Mouse (Mus musculus) liver, embryonic 14.5 days (tissue): ENCODE data around the gene Chd4.

Experiments used
- CTCF ChIP-seq: IDR thresholded peaks from 2 replicates; pipeline ENCODE4 v1.5.1; 2016; ENCODE audit warnings: antibody characterized with exemption, low read depth, control low read depth
- EP300 ChIP-seq: IDR thresholded peaks from 2 replicates; pipeline ENCODE4 v1.6.1; 2016; ENCODE audit warnings: antibody characterized with exemption, low read depth

DNA sequence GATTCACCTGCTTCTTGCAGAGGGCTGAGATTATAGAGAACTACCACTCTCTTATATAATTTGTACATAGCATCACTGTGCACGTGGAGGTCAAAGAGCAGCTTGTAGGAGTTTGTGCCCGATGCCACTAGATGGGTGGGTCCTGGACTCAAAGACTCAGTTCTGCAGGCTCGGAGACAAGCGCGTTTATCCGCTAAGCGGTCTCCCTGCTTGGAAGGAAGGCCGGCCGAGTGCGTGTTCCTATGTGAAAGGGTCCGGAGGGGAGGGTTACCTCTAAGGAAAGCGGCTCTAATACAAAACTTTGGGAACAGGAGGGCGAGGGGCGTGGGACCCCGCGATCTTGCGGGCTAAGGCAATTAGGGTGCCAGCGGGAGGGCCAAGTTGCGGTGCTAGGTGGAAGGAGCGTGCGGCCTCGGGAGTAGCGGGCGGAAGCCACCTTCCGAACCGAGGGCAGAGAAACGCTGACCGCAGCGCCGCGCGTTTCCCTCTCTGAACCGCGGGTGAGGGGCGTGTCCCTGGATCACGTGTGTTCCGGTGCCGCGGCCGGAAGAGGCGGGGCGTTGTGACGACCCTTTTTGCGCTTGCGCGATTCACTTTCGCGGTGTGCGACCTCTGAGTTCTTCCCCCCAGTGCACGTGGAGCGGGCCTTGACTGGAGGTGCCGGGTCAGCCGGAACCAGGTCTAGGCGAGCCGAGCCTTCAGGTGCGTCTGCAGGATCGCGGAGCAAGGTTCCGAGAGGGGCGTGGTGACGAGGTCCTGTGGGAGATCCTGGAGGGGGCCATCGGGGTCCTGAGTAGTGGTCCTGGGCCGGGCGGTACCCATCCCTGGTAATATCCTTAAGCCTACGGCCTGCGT is 35.7 kb downstream of the Chd4 start, which contains the start of gene Nop2:
- TF ChIP-seq CTCF (0 out of 2 replicates have a peak, but pooled peaks have one; percentile 25), EP300 (no peak)
